Mouse (Mus musculus) CH12.LX (cell line): ENCODE results near the gene Tmem223. TPM values are rescaled to one million over a fixed set of nuclear protein-coding genes. Genes with fewer than 3 reads are reported as not detected.

Experiments used
- DNase-seq: peaks from one replicate; pipeline ENCODE4 v3.0.0-alpha.2; 2013; ENCODE audit errors: extremely low read depth
- H3K27ac ChIP-seq: 2 replicates; pipeline ENCODE4 v1.5.1; 2012; ENCODE audit warnings: low read depth, mild to moderate bottlenecking, control low read depth, moderate library complexity; ENCODE audit not compliant: insufficient read depth
- H3K27me3 ChIP-seq: replicated peaks from 2 replicates; pipeline ENCODE3; 2012; ENCODE audit warnings: inconsistent platforms
- H3K36me3 ChIP-seq, 2 experiments: replicated peaks in 1 of 2; 2 replicates each; pipeline versions ENCODE3 to v1.6.1; 2012; ENCODE audit warnings: inconsistent platforms in 1 of 2, low read length in 1 of 2, mild to moderate bottlenecking in 1 of 2, mixed read lengths in 1 of 2, moderate library complexity in 1 of 2; ENCODE audit not compliant: control insufficient read depth in 1 of 2, insufficient read depth in 1 of 2
- H3K4me1 ChIP-seq, 2 experiments: 2 replicates each; pipeline ENCODE4 v1.6.1; 2012; ENCODE audit warnings: inconsistent platforms in 1 of 2, moderate library complexity in 1 of 2; ENCODE audit not compliant: insufficient read depth in 2 of 2, control insufficient read depth in 1 of 2
- H3K4me2 ChIP-seq: 2 replicates; pipeline ENCODE4 v1.6.1; 2012; ENCODE audit warnings: low read depth, mild to moderate bottlenecking, control low read depth; ENCODE audit not compliant: poor library complexity, insufficient read depth, severe bottlenecking
- H3K4me3 ChIP-seq, 3 experiments: fragments of 150-350 bp in 1 of 3; sonication (generic) in 1 of 3; replicated peaks in 1 of 3; 2 replicates each; pipeline versions ENCODE3 to v1.5.1; 2011 to 2012; ENCODE audit warnings: low read depth in 2 of 3, low read length in 2 of 3, mild to moderate bottlenecking in 2 of 3, moderate library complexity in 2 of 3, control low read depth in 1 of 3, improper control_type of control experiment in 1 of 3, inconsistent platforms in 1 of 3, mixed read lengths in 1 of 3; ENCODE audit not compliant: poor library complexity in 1 of 3
- H3K79me2 ChIP-seq: replicated peaks from 2 replicates; pipeline ENCODE4 v1.6.1; 2012; ENCODE audit warnings: mild to moderate bottlenecking, moderate library complexity; ENCODE audit not compliant: control insufficient read depth, poor library complexity, insufficient read depth, severe bottlenecking; ENCODE audit errors: extremely low read depth
- H3K9ac ChIP-seq: 2 replicates; pipeline ENCODE4 v1.6.1; 2012; ENCODE audit warnings: low read depth, mild to moderate bottlenecking, control low read depth, moderate library complexity; ENCODE audit not compliant: insufficient read depth
- H3K9me3 ChIP-seq: replicated peaks from 2 replicates; pipeline ENCODE3; 2012; ENCODE audit warnings: low read length, inconsistent platforms, mixed read lengths
- BHLHE40 ChIP-seq: IDR thresholded peaks from 2 replicates; pipeline ENCODE4 v1.6.1; 2011; ENCODE audit warnings: mild to moderate bottlenecking, low read depth, low read length, improper control_type of control experiment
- CHD1 ChIP-seq: IDR thresholded peaks from 2 replicates; pipeline ENCODE4 v1.6.1; 2012; ENCODE audit warnings: low read depth, low read length, improper control_type of control experiment, inconsistent platforms
- CHD2 ChIP-seq: IDR thresholded peaks from 2 replicates; pipeline ENCODE4 v1.6.1; 2011; ENCODE audit warnings: low read length, improper control_type of control experiment
- CTCF ChIP-seq, 2 experiments: IDR thresholded peaks in 1 of 2; conservative IDR thresholded peaks in 1 of 2; 2 replicates each; pipeline ENCODE4 v1.5.1; 2011 to 2012; ENCODE audit warnings: low read depth in 2 of 2, low read length in 2 of 2, improper control_type of control experiment in 1 of 2, inconsistent platforms in 1 of 2, mild to moderate bottlenecking in 1 of 2, moderate library complexity in 1 of 2
- E2F4 ChIP-seq: IDR thresholded peaks from 2 replicates; pipeline ENCODE4 v1.6.1; 2011; ENCODE audit warnings: low read depth, low read length, improper control_type of control experiment; ENCODE audit not compliant: insufficient replicate concordance
- ELF1 ChIP-seq: IDR thresholded peaks from 2 replicates; pipeline ENCODE4 v1.6.1; 2014; ENCODE audit warnings: low read depth, mild to moderate bottlenecking, inconsistent platforms, low read length, improper control_type of control experiment
- EP300 ChIP-seq: IDR thresholded peaks from 2 replicates; pipeline ENCODE4 v1.6.1; 2011; ENCODE audit warnings: low read length, improper control_type of control experiment
- ETS1 ChIP-seq: conservative IDR thresholded peaks from 2 replicates; pipeline ENCODE4 v1.6.1; 2012; ENCODE audit warnings: low read depth, mild to moderate bottlenecking, inconsistent platforms, low read length, improper control_type of control experiment, moderate library complexity
- GABPA ChIP-seq: IDR thresholded peaks from 2 replicates; pipeline ENCODE4 v1.6.1; 2012; ENCODE audit warnings: low read depth, low read length, improper control_type of control experiment, inconsistent platforms; ENCODE audit not compliant: insufficient replicate concordance
- HCFC1 ChIP-seq: IDR thresholded peaks from 2 replicates; pipeline ENCODE4 v1.6.1; 2012; ENCODE audit warnings: low read depth, mild to moderate bottlenecking, inconsistent platforms, low read length, improper control_type of control experiment
- IRF4 ChIP-seq: IDR thresholded peaks from 2 replicates; pipeline ENCODE4 v1.6.1; 2014; ENCODE audit warnings: low read depth, mild to moderate bottlenecking, inconsistent platforms, low read length, improper control_type of control experiment
- JUN ChIP-seq: IDR thresholded peaks from 2 replicates; pipeline ENCODE4 v1.6.1; 2011; ENCODE audit warnings: low read depth, mild to moderate bottlenecking, low read length, improper control_type of control experiment, moderate library complexity; ENCODE audit not compliant: insufficient read depth
- JUND ChIP-seq: conservative IDR thresholded peaks from 2 replicates; pipeline ENCODE4 v1.6.1; 2011; ENCODE audit warnings: low read depth, low read length, improper control_type of control experiment
- KAT2A ChIP-seq: IDR thresholded peaks from 2 replicates; pipeline ENCODE4 v1.6.1; 2012; ENCODE audit warnings: low read length, improper control_type of control experiment, inconsistent platforms; ENCODE audit not compliant: insufficient replicate concordance
- MAFK ChIP-seq: IDR thresholded peaks from 2 replicates; pipeline ENCODE4 v1.6.1; 2011; ENCODE audit warnings: low read length, improper control_type of control experiment; ENCODE audit not compliant: insufficient replicate concordance
- MAX ChIP-seq: IDR thresholded peaks from 2 replicates; pipeline ENCODE4 v1.6.1; 2011; ENCODE audit warnings: low read length, improper control_type of control experiment
- MAZ ChIP-seq: IDR thresholded peaks from 2 replicates; pipeline ENCODE4 v1.6.1; 2012; ENCODE audit warnings: low read depth, mild to moderate bottlenecking, inconsistent platforms, low read length, improper control_type of control experiment, moderate library complexity
- MEF2A ChIP-seq: IDR thresholded peaks from 2 replicates; pipeline ENCODE4 v1.6.1; 2014; ENCODE audit warnings: low read depth, mild to moderate bottlenecking, inconsistent platforms, low read length, improper control_type of control experiment, borderline replicate concordance
- MXI1 ChIP-seq: IDR thresholded peaks from 2 replicates; pipeline ENCODE4 v1.6.1; 2011; ENCODE audit warnings: mild to moderate bottlenecking, low read depth, low read length, improper control_type of control experiment
- MYC ChIP-seq: IDR thresholded peaks from 2 replicates; pipeline ENCODE4 v1.6.1; 2011; ENCODE audit warnings: low read depth, mild to moderate bottlenecking, improper control_type of control experiment, low read length
- NELFE ChIP-seq: IDR thresholded peaks from 2 replicates; pipeline ENCODE4 v1.6.1; 2011; ENCODE audit warnings: low read depth, low read length, improper control_type of control experiment
- NRF1 ChIP-seq: IDR thresholded peaks from 2 replicates; pipeline ENCODE4 v1.6.1; 2014; ENCODE audit warnings: low read depth, mild to moderate bottlenecking, inconsistent platforms, low read length, improper control_type of control experiment, moderate library complexity
- PAX5 ChIP-seq: IDR thresholded peaks from 2 replicates; pipeline ENCODE4 v1.6.1; 2012; ENCODE audit warnings: low read length, inconsistent platforms, mixed read lengths
- POLR2A ChIP-seq: IDR thresholded peaks from 2 replicates; pipeline ENCODE4 v1.6.1; 2011; ENCODE audit warnings: low read depth, mild to moderate bottlenecking, improper control_type of control experiment, low read length
- POLR2AphosphoS2 ChIP-seq: IDR thresholded peaks from 2 replicates; pipeline ENCODE4 v1.6.1; 2011; ENCODE audit warnings: low read depth, low read length, improper control_type of control experiment
- RAD21 ChIP-seq: IDR thresholded peaks from 2 replicates; pipeline ENCODE4 v1.6.1; 2011; ENCODE audit warnings: low read depth, mild to moderate bottlenecking, low read length, improper control_type of control experiment, moderate library complexity
- RCOR1 ChIP-seq: conservative IDR thresholded peaks from 2 replicates; pipeline ENCODE4 v1.6.1; 2012; ENCODE audit warnings: low read depth, mild to moderate bottlenecking, inconsistent platforms, low read length, improper control_type of control experiment
- SIN3A ChIP-seq: IDR thresholded peaks from 2 replicates; pipeline ENCODE4 v1.6.1; 2012; ENCODE audit warnings: low read length, improper control_type of control experiment, inconsistent platforms
- SMC3 ChIP-seq: IDR thresholded peaks from 2 replicates; pipeline ENCODE4 v1.6.1; 2011; ENCODE audit warnings: low read depth, low read length, improper control_type of control experiment
- TBP ChIP-seq: conservative IDR thresholded peaks from 2 replicates; pipeline ENCODE4 v1.6.1; 2011; ENCODE audit warnings: low read depth, low read length, improper control_type of control experiment
- TCF12 ChIP-seq: IDR thresholded peaks from 2 replicates; pipeline ENCODE4 v1.6.1; 2014; ENCODE audit warnings: low read depth, mild to moderate bottlenecking, inconsistent platforms, low read length, improper control_type of control experiment
- UBTF ChIP-seq: IDR thresholded peaks from 2 replicates; pipeline ENCODE4 v1.6.1; 2012; ENCODE audit warnings: low read depth, mild to moderate bottlenecking, inconsistent platforms, low read length, improper control_type of control experiment, moderate library complexity
- USF1 ChIP-seq: IDR thresholded peaks from 2 replicates; pipeline ENCODE4 v1.6.1; 2014; ENCODE audit warnings: low read depth, mild to moderate bottlenecking, inconsistent platforms, low read length, improper control_type of control experiment
- USF2 ChIP-seq: conservative IDR thresholded peaks from 2 replicates; pipeline ENCODE4 v1.6.1; 2011; ENCODE audit warnings: low read depth, low read length, improper control_type of control experiment
- ZC3H11A ChIP-seq: IDR thresholded peaks from 2 replicates; pipeline ENCODE4 v1.6.1; 2012; ENCODE audit warnings: low read depth, mild to moderate bottlenecking, inconsistent platforms, low read length, improper control_type of control experiment
- ZKSCAN1 ChIP-seq: IDR thresholded peaks from 2 replicates; pipeline ENCODE4 v1.6.1; 2012; ENCODE audit warnings: low read depth, inconsistent platforms, low read length, improper control_type of control experiment, borderline replicate concordance
- ZMIZ1 ChIP-seq: IDR thresholded peaks from 2 replicates; pipeline ENCODE4 v1.6.1; 2012; ENCODE audit warnings: low read depth, mild to moderate bottlenecking, inconsistent platforms, low read length, improper control_type of control experiment
- ZNF384 ChIP-seq: IDR thresholded peaks from 2 replicates; pipeline ENCODE4 v1.6.1; 2012; ENCODE audit warnings: low read depth, low read length, improper control_type of control experiment, inconsistent platforms
- dilution Hi-C: fragments of 300-500 bp; cut with MboI; formaldehyde crosslinking; loops from 2 replicates; pipeline ENCODE4 v1.14.3; 2020; ENCODE audit warnings: low sequenced_read_pairs; ENCODE audit not compliant: extremely low pct_unique_long_range_greater_than_20kb, extremely low pct_ligation_motif_present
- in situ Hi-C: fragments of 300-500 bp; cut with MboI; formaldehyde crosslinking; loops from 3 replicates; pipeline ENCODE4 v1.14.3; 2019; ENCODE audit warnings: low sequenced_read_pairs, low pct_ligation_motif_present, low pct_unique_long_range_greater_than_20kb, mixed read lengths
- polyA plus RNA-seq: library from polyadenylated mRNA; unstranded; fragments of >175 nt; gene quantifications from 2 replicates; pipeline ENCODE4 v1.2.1, GENCODE M21; 2012; ENCODE audit warnings: low read depth; ENCODE audit not compliant: insufficient read length
- total RNA-seq, 2 experiments: library from RNA; depleted of rRNA; stranded (reverse); fragments of 300-350 nt in 1 of 2; fragments of >200 nt in 1 of 2; gene quantifications; 2 replicates each; pipeline ENCODE4 v1.2.3; 2012 to 2014

The Tmem223 gene
- total and polyA plus RNA-seq, 3 experiments, result 45.7 to 106 (median 56.5) TPM

- dilution Hi-C loops, result no loop called here
- no peaks in the 10 kb centered on the region for H3K27me3 ChIP-seq
- H3K4me1 ChIP-seq, result peaks cover 8 to 49% of the 10 kb centered on the region in 2 experiments
- no peaks in the 10 kb centered on the region for H3K9me3 ChIP-seq
- H3K36me3 ChIP-seq, result peaks cover 12 to 27% of the 10 kb centered on the region in 2 experiments
- TF ChIP-seq MEF2A, result peak; percentile 39; the same call in 1 of the 2 replicates
- 0 out of 2 replicates have a peak, but pooled peaks have one; percentile 64 for TF ChIP-seq ZMIZ1
- TF ChIP-seq IRF4, result 0 out of 2 replicates have a peak, but pooled peaks have one; percentile 31
- TF ChIP-seq HCFC1, result peak; percentile 71
- peak; percentile 65 for TF ChIP-seq ELF1
- TF ChIP-seq JUN, result no peak
- TF ChIP-seq EP300, result peak; percentile 1; the same call in 1 of the 2 replicates
- TF ChIP-seq CTCF (conservative IDR thresholded peaks at IDR 0.05 in 1 of 2, IDR thresholded peaks at IDR 0.05 in 1 of 2; ENCODE audit: low read depth in 2 of 2, low read length in 2 of 2), result no peak
- no peak for TF ChIP-seq USF2
- 0 out of 2 replicates have a peak, but pooled peaks have one; percentile 24 for TF ChIP-seq RCOR1
- TF ChIP-seq SIN3A, result peak; percentile 81
- TF ChIP-seq ZNF384, result no peak
- no peak for TF ChIP-seq USF1
- peak; percentile 41; the same call in 1 of the 2 replicates for TF ChIP-seq NRF1
- TF ChIP-seq MXI1, result peak; percentile 72; the same call in 1 of the 2 replicates
- no peak for TF ChIP-seq UBTF
- peak; percentile 70 for TF ChIP-seq MAX
- no peak for TF ChIP-seq PAX5
- TF ChIP-seq POLR2A, result peak; percentile 67
- no peak for TF ChIP-seq BHLHE40
- no peak for TF ChIP-seq CHD1
- TF ChIP-seq E2F4, result peak; percentile 87; the same call in 1 of the 2 replicates
- TF ChIP-seq SMC3, result no peak
- TF ChIP-seq MAFK, result 0 out of 2 replicates have a peak, but pooled peaks have one; percentile 32
- no peak for TF ChIP-seq MYC
- TF ChIP-seq ZC3H11A, result no peak
- peak; percentile 91 for TF ChIP-seq NELFE
- peak; percentile 94 for TF ChIP-seq CHD2
- peak; percentile 76; the same call in 1 of the 2 replicates for TF ChIP-seq POLR2AphosphoS2
- TF ChIP-seq KAT2A, result peak; percentile 76; the same call in 1 of the 2 replicates
- peak; percentile 57; the same call in 1 of the 2 replicates for TF ChIP-seq MAZ
- TF ChIP-seq TBP, result peak; percentile 80; the same call in 1 of the 2 replicates
- no peak for TF ChIP-seq GABPA
- 0 out of 2 replicates have a peak, but pooled peaks have one; percentile 25 for TF ChIP-seq TCF12
- TF ChIP-seq ZKSCAN1, result no peak
- no peak; the same call in 1 of the 2 replicates for TF ChIP-seq JUND
- peak; percentile 37; the same call in 1 of the 2 replicates for TF ChIP-seq ETS1
- no peak for TF ChIP-seq RAD21
- in situ Hi-C loops, result no loop called here
- peak within 1 kb of the TSS; percentile 64 to 89 (median 82) for H3K4me3 ChIP-seq
- H3K4me2 ChIP-seq, result peak within 1 kb of the TSS; percentile 88
- peak within 1 kb of the TSS; percentile 63 for H3K27ac ChIP-seq
- peaks cover 11% of the 10 kb centered on the region for H3K79me2 ChIP-seq
- H3K9ac ChIP-seq, result peak within 1 kb of the TSS; percentile 73
- peak; percentile 99 for DNase-seq
Observed at GRCm38 (mm10) chr19:8802130-8802821, 31.5 kb downstream of the Tmem223 start, which contains the start of gene Zbtb3. Gene Zbtb3, plus strand, starts transcription at chr19:8802555.
